Mouse (Mus musculus): ENCODE measurements around the gene Marcks. TPM values are rescaled to one million over a fixed set of nuclear protein-coding genes. Genes with fewer than 3 reads are reported as not detected.
"Not testable (repeated sequence)": the region's sequence is repeated elsewhere in the genome, so short reads cannot be mapped to it uniquely, and the experiment has no call there.

The Marcks gene
- polyA plus RNA-seq, 3 experiments from 2014 or later, result 0.64 to 1.3 (median 0.71) TPM

DNA sequence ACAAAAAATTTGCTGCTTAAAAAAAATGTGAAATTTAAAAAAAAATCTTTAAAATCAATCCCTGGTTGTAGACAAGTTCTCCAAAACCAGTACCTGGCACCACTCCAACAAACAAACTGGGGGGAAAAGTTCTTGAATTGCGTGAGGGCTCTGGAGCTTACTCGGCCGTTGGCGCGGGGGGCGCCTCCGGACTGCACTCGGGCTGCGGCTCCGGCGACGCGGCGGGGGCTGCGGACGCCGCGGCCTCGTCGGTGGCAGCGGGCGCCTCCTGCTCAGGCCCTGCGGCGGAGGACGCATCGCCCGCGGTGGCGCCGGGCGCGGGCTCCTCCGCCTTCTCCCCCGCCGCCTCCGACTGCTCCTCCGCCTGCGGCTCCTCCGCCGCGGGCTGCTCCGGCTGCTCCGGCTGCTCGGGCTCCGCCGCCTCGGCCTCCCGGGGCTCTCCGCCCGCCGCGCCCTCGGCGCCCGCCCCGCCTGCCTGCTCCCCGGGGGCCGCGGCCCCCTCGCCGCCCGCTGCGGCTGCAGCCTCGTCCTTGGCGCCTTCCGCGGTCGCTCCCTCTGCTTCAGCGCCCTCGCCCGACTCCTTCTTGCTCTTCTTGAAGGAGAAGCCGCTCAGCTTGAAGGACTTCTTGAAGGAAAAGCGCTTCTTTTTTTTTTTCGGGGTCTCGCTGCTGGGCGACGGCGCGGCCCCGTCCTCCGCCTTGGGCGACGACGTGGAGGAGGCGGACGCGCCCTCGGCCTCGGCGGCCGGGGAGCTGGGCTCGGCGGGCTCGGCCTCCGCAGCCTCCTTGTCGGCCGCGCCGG lies 2.6 kb downstream of the Marcks start:
- peak; percentile 5 for ATAC-seq

DNA sequence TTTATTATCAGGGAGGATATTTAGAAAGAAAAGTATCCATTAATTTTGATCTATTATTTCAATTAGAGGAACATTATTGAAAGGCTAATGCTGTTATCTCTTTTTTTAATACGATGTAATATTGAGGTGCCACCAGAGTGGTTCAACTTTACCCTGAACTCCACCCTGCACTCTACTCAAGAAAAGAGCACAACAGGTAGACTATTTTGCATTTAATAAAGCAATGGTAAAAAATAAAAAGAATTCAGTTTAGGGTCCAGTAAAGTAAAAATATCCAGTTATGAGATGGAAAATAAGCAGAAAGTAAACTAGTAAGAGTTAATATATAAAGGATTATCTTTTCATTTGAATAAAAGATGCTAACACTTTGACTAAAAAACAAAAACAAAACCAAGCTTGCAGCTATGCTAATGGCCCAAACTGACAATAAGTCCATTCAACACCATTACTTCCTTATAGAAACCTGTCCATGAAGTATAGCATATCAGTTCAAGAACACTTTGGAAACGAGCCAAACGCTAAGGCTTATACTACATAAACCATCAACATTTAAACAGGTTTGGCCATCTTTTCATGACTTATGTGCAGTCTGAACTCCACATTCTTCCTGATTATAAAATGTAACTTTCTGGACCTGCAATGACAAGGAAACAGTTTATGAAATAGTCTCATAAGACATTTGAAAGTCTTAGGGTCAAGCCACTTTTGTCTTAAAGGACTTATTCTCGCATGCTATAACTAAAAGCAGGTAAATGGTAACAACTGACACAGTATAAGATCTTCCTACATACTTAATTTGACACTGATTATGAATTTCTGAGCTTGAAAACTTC lies 4.6 kb downstream of the Marcks start:
- no peak for ATAC-seq

- no peak for ATAC-seq
These were observed 6.0 kb downstream of the Marcks start for GRCm38 (mm10) chr10:37132671-37133070.

DNA sequence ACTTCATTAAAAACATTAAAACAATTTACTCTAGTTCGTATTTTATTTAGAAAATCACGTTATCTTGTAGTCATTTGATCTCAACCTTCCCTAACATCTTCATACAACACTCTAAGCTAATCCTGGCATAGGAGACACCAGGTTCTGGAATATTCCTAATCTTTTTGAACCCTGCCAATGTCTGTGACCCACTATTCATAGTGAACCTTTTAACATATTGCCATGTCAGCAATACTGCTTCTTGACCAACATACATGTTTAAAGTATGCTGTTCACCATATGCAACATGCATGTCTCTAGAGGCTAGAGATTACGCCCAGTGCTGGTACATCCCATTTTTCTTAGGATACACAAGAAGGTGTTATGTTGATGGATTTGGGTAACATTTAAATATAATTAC lies 9.1 kb downstream of the Marcks start:
- no peak for ATAC-seq

- ATAC-seq, result no peak
These were observed 23.4 kb downstream of the Marcks start for GRCm38 (mm10) chr10:37115329-37115728.

DNA sequence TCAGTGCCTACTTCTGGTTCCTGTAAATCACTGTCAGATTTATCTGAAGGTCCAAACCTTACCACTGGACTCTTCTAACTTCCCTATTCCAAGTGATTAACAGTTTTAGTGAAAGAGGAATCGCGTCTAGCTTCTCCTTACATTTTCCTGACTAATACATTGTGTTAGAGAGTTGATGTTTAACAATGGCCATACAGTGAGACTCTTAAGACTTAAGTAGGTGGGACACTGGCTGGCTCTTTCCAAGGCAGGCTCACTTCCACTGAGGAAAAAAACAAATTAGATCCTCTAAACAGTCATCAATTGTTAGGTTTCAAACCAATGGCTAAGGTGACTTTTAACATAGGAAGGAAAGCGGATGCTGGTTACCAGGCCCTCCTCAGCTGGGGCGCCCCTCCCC lies 25.9 kb downstream of the Marcks start:
- ATAC-seq, result no peak

DNA sequence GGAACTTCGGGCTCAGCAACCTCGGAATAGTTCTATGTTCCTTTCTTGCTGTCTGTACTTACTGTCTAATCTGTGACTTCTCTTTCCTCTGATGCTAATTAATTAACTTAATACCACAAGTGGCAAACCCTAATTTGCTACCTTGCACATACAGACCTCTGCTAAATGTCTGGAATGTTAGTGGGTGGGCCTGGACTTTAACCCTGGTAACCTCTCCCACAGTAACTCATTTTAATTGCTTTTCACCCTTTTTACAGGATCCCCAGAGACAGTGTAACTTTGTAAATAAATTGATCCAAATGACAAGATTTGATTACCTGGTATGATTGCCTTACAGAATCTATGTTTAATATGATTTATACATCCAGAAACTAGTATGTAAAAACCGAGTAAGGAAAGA lies 26.4 kb downstream of the Marcks start:
- no peak for ATAC-seq

- ATAC-seq, result no peak
These were observed 27.3 kb downstream of the Marcks start for GRCm38 (mm10) chr10:37111432-37111831.

DNA sequence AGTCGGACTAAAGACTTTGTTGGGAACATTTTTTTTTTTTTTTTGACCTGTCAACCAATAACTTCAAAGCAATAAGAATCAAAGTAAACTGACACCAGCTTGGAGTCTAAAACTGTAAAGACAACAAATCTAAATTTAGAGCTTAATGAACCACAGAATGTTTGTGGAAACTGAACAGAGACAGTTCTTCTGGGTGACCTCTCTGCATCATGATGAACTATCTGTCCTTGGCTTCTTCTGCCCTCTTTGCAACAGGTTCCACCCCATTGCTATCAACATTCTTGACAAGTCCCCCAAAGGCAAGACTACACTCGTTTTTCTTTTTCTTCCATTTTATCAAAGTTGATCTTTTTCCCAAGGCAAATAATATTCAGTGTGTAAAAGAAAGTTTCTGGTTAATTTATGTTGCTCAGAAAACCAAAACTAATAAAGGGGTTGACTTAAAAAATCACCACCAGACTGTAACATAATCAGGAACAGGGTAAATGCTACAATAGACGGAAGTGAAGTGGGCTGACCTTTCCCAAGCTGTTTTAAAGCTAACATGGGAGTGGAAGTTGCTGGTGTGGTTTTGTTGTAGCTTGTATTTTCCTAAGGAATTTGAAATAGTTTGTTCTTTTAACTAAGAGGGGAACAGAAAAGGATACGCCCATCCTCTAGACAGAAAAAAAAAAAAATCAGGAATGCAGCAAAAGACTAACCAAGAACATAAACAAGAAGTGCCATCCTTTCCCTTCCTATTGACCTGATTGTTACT lies 31.7 kb downstream of the Marcks start:
- no peak for ATAC-seq

DNA sequence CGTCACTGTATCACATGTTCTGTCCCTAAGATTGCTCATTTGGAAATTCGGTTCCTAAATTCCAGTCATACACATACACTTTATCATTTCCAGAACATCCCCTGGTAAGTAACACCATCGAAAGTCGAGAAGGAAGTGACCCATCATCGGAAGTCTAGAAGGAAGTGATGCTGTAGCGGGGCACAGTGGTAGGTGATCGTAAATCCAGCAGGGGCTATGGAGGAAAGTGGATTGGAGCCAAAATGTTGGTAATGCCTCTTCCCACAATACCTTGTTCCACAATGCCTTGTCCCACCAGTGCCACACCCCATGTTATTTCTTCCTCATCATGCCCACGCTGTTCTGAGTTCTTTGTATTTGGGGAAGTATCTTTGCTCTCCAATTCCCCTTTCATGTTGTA lies 32.4 kb downstream of the Marcks start:
- no peak for ATAC-seq

- no peak for ATAC-seq
These were observed 36.3 kb downstream of the Marcks start for GRCm38 (mm10) chr10:37102227-37103080.

DNA sequence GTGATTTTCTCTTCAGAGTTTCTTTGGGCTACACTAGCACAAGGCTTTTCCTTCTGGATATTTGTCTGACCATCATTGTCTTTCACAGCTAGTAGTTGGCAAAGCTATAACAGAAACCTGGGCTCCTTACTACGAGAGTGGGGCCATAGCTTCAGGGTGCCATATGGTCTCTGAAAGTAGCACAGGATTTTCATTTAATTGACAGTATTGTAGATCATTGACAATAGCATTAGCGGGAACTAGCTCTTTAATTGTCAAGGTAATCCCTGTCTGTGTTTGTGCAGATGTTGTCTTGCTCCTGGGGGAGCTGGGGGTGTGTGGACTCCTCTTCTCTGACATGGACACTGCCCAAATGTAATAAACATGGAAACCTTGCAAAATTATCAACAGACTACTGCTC lies 37.0 kb downstream of the Marcks start:
- no peak for ATAC-seq

DNA sequence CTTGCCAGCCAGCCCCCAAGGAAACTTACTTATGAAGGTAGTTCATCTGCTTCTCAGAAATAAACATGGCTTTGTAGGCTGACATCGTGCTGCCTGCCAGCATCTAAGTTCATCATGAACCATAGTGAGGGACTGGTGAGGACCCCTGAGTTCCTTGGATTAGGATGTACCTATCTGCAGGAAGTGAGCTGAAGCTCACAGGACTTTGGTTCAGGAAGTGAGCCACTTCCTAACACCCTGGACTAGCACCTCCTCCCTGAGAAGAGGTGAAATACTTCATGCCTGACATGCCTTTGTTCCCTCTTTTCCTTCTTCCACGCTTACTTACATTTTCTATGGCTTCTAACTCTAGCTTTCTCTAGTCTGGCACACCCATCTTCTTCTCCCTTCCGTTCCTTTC lies 42.2 kb downstream of the Marcks start:
- ATAC-seq, result no peak

DNA sequence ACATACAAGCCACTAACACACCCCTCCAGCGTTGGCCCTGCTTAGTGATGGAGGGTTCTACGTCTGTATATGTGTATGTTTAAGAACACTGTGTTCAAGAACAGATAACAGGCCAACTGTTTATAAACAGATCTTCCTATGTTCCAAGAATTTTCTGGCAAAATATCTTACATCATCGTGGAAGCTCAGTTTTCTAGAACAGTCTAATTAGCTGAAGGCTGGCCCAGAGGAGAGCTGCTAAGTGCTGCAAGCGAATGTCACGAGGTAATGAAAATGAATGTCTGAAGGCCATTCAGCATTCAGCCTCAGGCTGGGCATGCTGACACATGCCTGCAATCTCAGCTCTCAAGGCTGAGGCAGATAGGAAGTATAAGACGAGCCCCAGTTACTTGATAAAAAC lies 42.9 kb downstream of the Marcks start:
- ATAC-seq, result no peak

DNA sequence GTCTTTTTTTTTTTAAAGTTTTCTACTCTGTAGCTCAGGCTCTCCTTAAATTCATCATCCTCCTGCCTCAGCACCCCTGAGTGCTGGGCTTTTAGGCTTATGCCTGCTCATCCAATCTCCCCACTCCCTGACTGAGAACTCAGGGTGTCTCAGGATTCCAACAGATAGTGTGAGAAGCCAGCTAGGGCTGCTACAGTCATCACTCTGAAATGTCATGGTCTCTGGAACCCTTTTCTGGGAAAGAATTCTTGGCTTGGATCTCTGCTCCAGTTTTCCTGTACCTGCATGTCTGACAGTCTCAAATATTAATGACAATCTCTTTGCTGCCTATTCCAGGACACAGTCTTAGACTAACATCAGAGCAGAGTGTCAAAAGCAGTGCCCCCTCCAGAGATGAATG lies 45.4 kb downstream of the Marcks start:
- no peak for ATAC-seq

DNA sequence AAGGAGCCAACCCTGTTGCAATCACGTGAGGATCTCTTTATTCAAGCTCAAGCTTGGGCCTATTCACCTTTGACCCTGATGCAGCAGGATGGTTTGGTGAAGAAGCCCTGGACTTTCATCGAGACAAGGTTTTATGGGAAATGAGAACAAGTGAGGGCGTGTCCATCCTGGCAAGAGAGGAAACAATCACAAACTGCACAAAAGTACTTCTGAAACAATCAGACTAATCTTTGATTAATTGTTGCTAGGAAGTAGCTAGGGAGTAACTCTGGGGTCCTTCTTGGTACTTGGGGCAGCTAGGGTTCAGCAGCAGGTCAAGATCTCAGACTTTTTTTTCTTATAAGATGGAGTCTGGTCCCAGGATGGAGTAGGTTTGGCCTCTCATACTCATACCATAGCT lies 48.3 kb downstream of the Marcks start:
- ATAC-seq, result no peak

DNA sequence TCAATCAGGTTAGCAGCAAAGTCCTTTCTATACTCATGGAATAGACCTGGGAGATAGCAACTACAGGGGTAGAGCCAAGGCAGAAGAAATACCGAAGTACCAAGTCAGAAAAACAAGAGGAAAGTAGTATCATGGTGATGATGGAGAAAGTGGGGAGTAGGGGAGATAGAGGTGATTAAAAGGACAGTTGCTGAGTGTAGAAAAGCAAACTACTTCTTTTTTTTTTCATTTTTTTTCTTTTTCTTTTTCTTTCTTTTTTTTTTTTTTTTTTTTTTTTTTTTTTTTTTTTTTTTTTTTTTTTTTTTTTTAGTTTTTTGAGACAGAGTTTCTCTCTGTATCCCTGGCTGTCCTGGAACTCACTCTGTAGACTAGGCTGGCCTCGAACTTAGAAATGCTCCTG lies 54.6 kb downstream of the Marcks start:
- ATAC-seq, result not testable (repeated sequence)

Other genes starting within 250 kb of the Marcks start
- gene Hdac2, start 164.4 kb downstream of the Marcks start, polyA plus RNA-seq (2017; shearing (Covaris generic)), result 10 to 100 TPM; 12.6 to 18.9 (median 18.0) TPM